Mouse (Mus musculus): ENCODE results near the gene Crcp. TPM values are rescaled to one million over a fixed set of nuclear protein-coding genes. Genes with fewer than 3 reads are reported as not detected.
A peak's percentile ranks its signal among the peaks of the same experiment; 100 is the strongest.

Crcp gene
- total RNA-seq (2014; rRNA removed) (27.8 and 33.6 TPM in 2 replicates), polyA plus RNA-seq (2012; rRNA removed) (11.8 and 14.7 TPM in 2 replicates)

DNA sequence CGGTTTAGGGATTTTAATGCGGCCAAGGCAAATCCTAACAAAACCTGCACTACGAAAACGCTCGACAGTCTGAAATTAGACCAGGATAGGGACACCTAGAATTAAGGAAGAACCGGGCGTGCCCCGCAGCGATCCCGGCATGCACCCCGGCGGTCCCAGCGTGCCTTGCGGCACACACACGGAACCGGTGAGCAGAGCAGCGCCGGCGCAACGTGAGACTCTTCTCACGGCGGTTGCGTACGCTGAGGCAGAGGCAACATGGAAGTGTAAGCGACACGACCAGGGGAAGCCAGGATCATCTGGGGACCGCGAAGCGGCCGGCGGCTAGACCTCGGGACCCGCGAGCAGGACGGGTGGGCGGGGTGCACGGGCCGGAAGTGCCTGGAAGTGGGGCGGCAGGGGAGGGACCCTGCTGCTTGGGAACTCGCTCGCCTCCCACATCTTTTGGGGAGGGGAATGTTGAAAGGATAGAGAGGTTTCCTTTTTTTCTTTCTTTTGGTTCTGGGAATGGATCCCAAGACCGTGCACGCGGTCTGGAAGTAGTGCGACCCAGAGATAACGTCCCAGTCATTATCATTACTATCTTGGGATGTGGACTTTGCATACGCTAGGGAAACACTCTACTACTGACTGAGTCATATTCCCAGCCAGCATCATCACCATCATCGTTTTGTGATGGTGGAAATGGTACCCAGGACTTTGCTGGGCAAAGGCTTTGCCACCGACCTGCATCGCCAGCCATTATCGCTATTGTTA is at the start of gene Crcp, which contains the start of gene Asl:
Gene Crcp, plus strand, starts transcription at position 149 of the 756 bp plus-strand sequence.
Gene Asl, minus strand, starts transcription at position 106 of the 756 bp plus-strand sequence.
- Histone ChIP-seq H3K79me2 (ENCODE audit: control insufficient read depth, insufficient read depth, low read length) (no peaks in the 10 kb centered on the region; the same call in 1 of the 2 replicates), H3K27me3 (ENCODE audit: control insufficient read depth, insufficient read depth, low read length) (no peaks in the 10 kb centered on the region), H3K4me3 (ENCODE audit: insufficient read depth, low read depth, low read length) (peak within 1 kb of the TSS; percentile 99), H3K27ac (replicated peaks; ENCODE audit: insufficient read depth, low read depth, low read length) (peak within 1 kb of the TSS; percentile 91), H3K4me1 (ENCODE audit: control insufficient read depth, insufficient read depth, low read length) (peaks cover 25% of the 10 kb centered on the region), H3K9ac (ENCODE audit: low read depth, low read length) (peak within 1 kb of the TSS; percentile 98), H3K36me3 (ENCODE audit: control insufficient read depth, insufficient read depth, low read length) (no peaks in the 10 kb centered on the region)
- TF ChIP-seq CTCF (IDR thresholded peaks at IDR 0.05; ENCODE audit: low read depth, low read length), result no peak
- peak; percentile 52; the same call in 1 of the 2 replicates for TF ChIP-seq POLR2A (IDR thresholded peaks at IDR 0.05; ENCODE audit: extremely low read depth, insufficient read depth, low read length)
- under 1% methylated on average over 51 of the region's 51 CpGs for WGBS
- DNase-seq (ENCODE audit: extremely low read depth, low read depth, low spot score), result peak; percentile 67

DNA sequence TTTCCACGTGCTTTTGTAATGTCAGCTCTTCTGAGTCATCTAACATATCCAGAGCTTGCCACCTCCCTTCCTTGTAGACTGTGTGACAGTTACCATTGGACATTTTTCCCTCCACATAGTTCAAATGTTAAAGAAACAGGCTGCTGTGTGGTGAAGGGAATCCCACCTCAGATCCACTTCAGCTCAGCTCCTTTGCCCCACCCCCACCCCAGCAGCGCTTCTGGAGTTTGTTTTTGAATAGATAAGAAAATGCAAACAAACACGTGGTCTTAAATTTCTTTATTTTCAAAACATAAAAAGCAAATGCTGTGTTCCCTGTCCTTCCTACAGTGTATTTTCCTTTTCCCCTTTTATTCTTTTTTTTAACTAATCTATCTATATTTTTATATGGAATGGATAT is 48.9 kb upstream of the Crcp start:
- Histone ChIP-seq H3K36me3 (ENCODE audit: control insufficient read depth, insufficient read depth, low read length) (peaks cover 13% of the 10 kb centered on the region), H3K9ac (ENCODE audit: low read depth, low read length) (no peak overlapping the region), H3K79me2 (ENCODE audit: control insufficient read depth, insufficient read depth, low read length) (peaks cover 17% of the 10 kb centered on the region; the same call in 1 of the 2 replicates), H3K4me1 (ENCODE audit: control insufficient read depth, insufficient read depth, low read length) (peaks cover 5% of the 10 kb centered on the region; the same call in 1 of the 2 replicates), H3K27me3 (ENCODE audit: control insufficient read depth, insufficient read depth, low read length) (no peaks in the 10 kb centered on the region), H3K4me3 (ENCODE audit: insufficient read depth, low read depth, low read length) (no peak overlapping the region), H3K27ac (replicated peaks; ENCODE audit: insufficient read depth, low read depth, low read length) (no peak overlapping the region)
- DNase-seq (ENCODE audit: extremely low read depth, low read depth, low spot score), result no peak
- TF ChIP-seq POLR2A (IDR thresholded peaks at IDR 0.05; ENCODE audit: extremely low read depth, insufficient read depth, low read length) (no peak), CTCF (IDR thresholded peaks at IDR 0.05; ENCODE audit: low read depth, low read length) (no peak)
- WGBS, result 71% methylated on average over 3 of the region's 3 CpGs

GRCm38 (mm10) chr5:129989376-129989775 is 39.7 kb upstream of the Crcp start:
- Histone ChIP-seq H3K4me1 (ENCODE audit: control insufficient read depth, insufficient read depth, low read length) (peaks cover 4% of the 10 kb centered on the region), H3K79me2 (ENCODE audit: control insufficient read depth, insufficient read depth, low read length) (no peaks in the 10 kb centered on the region), H3K4me3 (ENCODE audit: insufficient read depth, low read depth, low read length) (no peak overlapping the region), H3K27me3 (ENCODE audit: control insufficient read depth, insufficient read depth, low read length) (no peaks in the 10 kb centered on the region), H3K9ac (ENCODE audit: low read depth, low read length) (no peak overlapping the region), H3K27ac (replicated peaks; ENCODE audit: insufficient read depth, low read depth, low read length) (peak overlapping the region; percentile 33), H3K36me3 (ENCODE audit: control insufficient read depth, insufficient read depth, low read length) (peaks cover 2% of the 10 kb centered on the region; the same call in 1 of the 2 replicates)
- peak; percentile 78 for DNase-seq (ENCODE audit: extremely low read depth, low read depth, low spot score)
- no peak for TF ChIP-seq POLR2A (IDR thresholded peaks at IDR 0.05; ENCODE audit: extremely low read depth, insufficient read depth, low read length)
- no peak for TF ChIP-seq CTCF (IDR thresholded peaks at IDR 0.05; ENCODE audit: low read depth, low read length)
- WGBS, result 21% methylated on average over 13 of the region's 13 CpGs

GRCm38 (mm10) chr5:129991898-129992297 is 37.2 kb upstream of the Crcp start:
- TF ChIP-seq CTCF (IDR thresholded peaks at IDR 0.05; ENCODE audit: low read depth, low read length) (no peak), POLR2A (IDR thresholded peaks at IDR 0.05; ENCODE audit: extremely low read depth, insufficient read depth, low read length) (no peak)
- 97% methylated on average over 5 of the region's 5 CpGs for WGBS
- peaks cover 4% of the 10 kb centered on the region for H3K4me1 ChIP-seq (ENCODE audit: control insufficient read depth, insufficient read depth, low read length)
- no peak overlapping the region for H3K4me3 ChIP-seq (ENCODE audit: insufficient read depth, low read depth, low read length)
- H3K27me3 ChIP-seq (ENCODE audit: control insufficient read depth, insufficient read depth, low read length), result no peaks in the 10 kb centered on the region
- H3K9ac ChIP-seq (ENCODE audit: low read depth, low read length), result no peak overlapping the region
- H3K79me2 ChIP-seq (ENCODE audit: control insufficient read depth, insufficient read depth, low read length), result no peaks in the 10 kb centered on the region
- H3K36me3 ChIP-seq (ENCODE audit: control insufficient read depth, insufficient read depth, low read length), result peaks cover 2% of the 10 kb centered on the region; the same call in 1 of the 2 replicates
- DNase-seq (ENCODE audit: extremely low read depth, low read depth, low spot score), result no peak
- no peak overlapping the region for H3K27ac ChIP-seq (replicated peaks; ENCODE audit: insufficient read depth, low read depth, low read length)

DNA sequence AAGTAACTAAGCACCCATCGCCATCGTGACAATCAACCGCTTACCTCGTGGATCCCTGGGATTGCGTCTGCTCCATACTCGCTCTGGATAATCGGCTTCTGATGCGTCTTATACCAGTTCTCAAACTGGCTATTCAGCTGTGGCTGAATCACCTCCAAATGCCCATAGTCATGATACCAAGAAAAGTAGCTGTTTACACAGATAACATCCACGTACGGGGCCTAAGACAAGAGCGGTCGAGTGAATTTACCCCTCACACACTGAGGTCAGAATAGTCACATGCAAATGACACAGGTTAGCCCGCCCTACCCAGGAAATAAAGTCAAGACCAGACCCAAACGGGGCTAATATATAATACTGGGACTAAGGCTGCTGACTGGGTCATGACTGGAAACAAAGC is 35.7 kb upstream of the Crcp start:
- no peak overlapping the region for H3K4me3 ChIP-seq (ENCODE audit: insufficient read depth, low read depth, low read length)
- no peaks in the 10 kb centered on the region for H3K79me2 ChIP-seq (ENCODE audit: control insufficient read depth, insufficient read depth, low read length)
- no peak for TF ChIP-seq POLR2A (IDR thresholded peaks at IDR 0.05; ENCODE audit: extremely low read depth, insufficient read depth, low read length)
- no peak for TF ChIP-seq CTCF (IDR thresholded peaks at IDR 0.05; ENCODE audit: low read depth, low read length)
- no peak overlapping the region for H3K9ac ChIP-seq (ENCODE audit: low read depth, low read length)
- H3K27me3 ChIP-seq (ENCODE audit: control insufficient read depth, insufficient read depth, low read length), result no peaks in the 10 kb centered on the region
- WGBS, result 94% methylated on average over 14 of the region's 14 CpGs
- H3K27ac ChIP-seq (replicated peaks; ENCODE audit: insufficient read depth, low read depth, low read length), result no peak overlapping the region
- DNase-seq (ENCODE audit: extremely low read depth, low read depth, low spot score), result no peak
- peaks cover 4% of the 10 kb centered on the region for H3K4me1 ChIP-seq (ENCODE audit: control insufficient read depth, insufficient read depth, low read length)
- H3K36me3 ChIP-seq (ENCODE audit: control insufficient read depth, insufficient read depth, low read length), result peaks cover 3% of the 10 kb centered on the region; the same call in 1 of the 2 replicates

- Histone ChIP-seq H3K36me3 (ENCODE audit: control insufficient read depth, insufficient read depth, low read length) (peaks cover 3% of the 10 kb centered on the region; the same call in 1 of the 2 replicates), H3K4me3 (ENCODE audit: insufficient read depth, low read depth, low read length) (no peak overlapping the region), H3K27ac (replicated peaks; ENCODE audit: insufficient read depth, low read depth, low read length) (no peak overlapping the region), H3K4me1 (ENCODE audit: control insufficient read depth, insufficient read depth, low read length) (no peaks in the 10 kb centered on the region), H3K79me2 (ENCODE audit: control insufficient read depth, insufficient read depth, low read length) (no peaks in the 10 kb centered on the region), H3K27me3 (ENCODE audit: control insufficient read depth, insufficient read depth, low read length) (no peaks in the 10 kb centered on the region), H3K9ac (ENCODE audit: low read depth, low read length) (no peak overlapping the region)
- 93% methylated on average over 7 of the region's 7 CpGs for WGBS
- no peak for DNase-seq (ENCODE audit: extremely low read depth, low read depth, low spot score)
- TF ChIP-seq CTCF (IDR thresholded peaks at IDR 0.05; ENCODE audit: low read depth, low read length) (no peak), POLR2A (IDR thresholded peaks at IDR 0.05; ENCODE audit: extremely low read depth, insufficient read depth, low read length) (no peak)
These were observed 34.1 kb upstream of the Crcp start for GRCm38 (mm10) chr5:129994989-129995388.
